Mouse (Mus musculus): Measurements from ENCODE around the gene Pigk.

Gene Pigk

DNA sequence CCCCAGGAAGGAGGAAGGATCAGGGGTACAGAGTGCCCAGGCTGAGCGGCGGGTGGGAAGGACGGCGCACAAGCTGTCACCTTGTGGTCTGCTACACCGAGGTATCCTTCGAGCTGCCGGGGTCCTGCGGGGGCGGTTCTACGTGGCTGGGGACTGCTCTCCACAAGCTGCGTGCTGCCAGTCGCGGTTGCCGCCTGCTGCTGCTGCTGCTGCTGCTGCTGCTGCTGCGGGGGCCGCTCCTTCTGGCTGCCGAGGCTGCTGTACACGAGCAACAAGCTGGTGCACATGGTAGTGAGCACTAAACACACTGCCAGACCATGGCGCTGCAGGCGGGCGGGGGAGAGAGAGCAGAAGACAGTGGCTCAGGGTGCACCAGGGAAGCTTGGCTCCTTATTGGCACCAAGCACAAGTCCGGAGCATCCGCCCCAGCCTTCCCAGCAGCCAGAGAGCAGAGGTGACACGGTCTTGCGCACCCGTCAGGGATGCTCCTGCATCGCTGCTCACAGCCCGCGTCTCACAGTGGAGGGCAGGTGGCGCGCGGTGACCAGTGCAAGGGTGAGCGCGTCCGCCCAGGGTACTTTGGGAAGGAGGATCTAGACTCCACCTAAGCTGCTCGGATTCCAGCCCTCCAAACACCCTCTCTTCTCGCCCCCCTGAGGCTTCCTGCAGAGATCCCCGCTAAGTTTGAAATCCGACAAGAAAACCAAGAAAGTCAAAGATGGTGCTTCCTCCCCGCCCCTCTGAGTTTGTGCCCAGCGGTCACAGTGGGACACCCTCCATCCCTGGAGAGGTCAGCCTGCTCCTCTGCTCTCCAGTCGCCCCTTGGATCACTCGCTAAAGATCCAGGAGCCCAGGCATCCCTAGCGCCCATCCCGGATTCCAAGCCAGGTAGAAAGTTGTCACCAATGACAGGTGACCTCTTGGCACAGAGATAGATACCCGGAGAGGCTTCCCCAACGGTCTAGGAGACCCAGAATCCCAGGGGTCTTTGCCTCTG is 267.4 kb downstream of the Pigk start:
- no peak for DNase-seq (ENCODE audit: low read depth, low spot score)

DNA sequence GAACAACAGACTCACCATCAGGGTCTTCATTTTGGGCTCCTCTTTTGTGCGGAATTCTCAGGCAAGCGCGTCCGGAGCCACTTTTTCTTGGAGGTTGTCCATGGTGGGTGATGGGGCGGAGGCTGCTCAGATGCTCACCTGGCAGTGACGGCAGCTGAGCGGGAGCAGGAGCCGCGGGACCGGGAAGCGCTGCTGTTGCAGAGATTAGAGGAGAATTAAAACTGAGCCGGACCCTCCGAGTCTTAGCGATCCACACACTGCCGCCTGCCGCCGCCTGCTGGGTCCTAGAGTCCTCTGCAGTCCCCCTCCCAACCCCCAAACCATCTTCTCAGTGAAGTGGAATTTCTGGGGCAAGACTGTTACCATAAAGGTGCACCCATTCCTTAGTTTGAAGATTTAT is 268.1 kb downstream of the Pigk start, which contains the start of gene St6galnac5:
St6galnac5 (minus strand) TSS at position 259 of the 400 bp plus-strand sequence.
- DNase-seq (ENCODE audit: low read depth, low spot score) = no peak

DNA sequence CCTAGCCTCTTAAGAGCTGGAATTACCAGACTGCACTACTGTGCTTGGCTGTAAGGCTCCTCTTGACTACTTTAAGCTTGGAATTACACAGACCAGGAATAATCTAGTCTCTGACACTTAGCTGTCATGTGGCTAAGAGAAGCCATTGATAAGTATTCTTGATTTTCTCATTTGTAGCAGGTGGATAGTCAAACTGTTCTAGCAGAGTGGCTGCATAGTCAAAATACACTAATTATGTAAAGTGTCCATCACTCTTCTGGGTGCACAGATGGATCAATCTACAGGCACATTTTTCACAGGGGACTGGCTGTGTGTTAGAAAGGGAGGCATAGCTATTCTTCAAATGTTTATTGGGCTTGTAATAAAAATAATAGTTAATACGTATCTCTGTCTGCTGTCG is 276.9 kb downstream of the Pigk start:
- no peak for DNase-seq (ENCODE audit: low read depth, low spot score)

DNA sequence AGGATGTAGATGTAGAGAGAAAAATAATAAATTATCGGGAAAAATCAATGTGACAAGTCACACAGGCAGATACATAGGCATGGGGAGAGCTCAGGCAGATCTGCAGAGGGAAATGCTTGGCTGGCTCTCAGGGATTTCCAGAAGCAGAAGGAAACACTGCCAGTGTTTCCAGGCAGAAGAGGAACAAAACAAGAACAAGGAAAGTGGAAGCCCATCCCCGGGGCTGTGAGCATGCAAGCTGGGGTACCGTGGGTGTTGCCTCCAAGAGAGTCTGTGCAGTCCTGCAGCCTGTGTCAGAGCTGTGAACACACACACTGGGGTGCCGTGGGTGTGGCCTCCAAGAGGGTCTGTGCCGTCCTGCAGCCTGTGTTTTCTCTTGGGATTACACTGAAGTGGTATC is 279.7 kb downstream of the Pigk start:
- DNase-seq (ENCODE audit: low read depth, low spot score) = no peak

GRCm38 (mm10) chr3:152998106-152998505 is 284.2 kb downstream of the Pigk start:
- no peak for DNase-seq (ENCODE audit: low read depth, low spot score)

DNA sequence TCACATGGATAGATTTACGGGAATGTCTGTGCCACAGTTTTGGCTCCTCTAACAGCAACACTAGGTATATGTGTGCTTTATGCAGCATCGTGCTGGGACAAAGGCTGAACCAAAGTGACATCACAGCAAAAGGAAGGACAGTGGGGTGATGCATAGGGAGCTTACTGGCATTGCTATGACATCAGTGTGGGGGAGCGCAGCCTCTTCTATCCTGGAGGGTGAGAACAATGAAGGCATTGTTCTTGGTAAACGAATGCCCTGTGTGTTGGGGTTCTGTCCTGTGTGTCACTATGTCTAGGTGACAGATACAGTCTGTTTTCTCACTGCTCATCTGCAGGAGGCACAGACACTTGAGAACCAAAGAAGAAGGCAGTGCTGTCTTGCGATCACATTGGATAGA is 285.0 kb downstream of the Pigk start:
- no peak for DNase-seq (ENCODE audit: low read depth, low spot score)

- no peak for DNase-seq (ENCODE audit: low read depth, low spot score)
These were observed 293.0 kb downstream of the Pigk start for GRCm38 (mm10) chr3:153006893-153007292.

DNA sequence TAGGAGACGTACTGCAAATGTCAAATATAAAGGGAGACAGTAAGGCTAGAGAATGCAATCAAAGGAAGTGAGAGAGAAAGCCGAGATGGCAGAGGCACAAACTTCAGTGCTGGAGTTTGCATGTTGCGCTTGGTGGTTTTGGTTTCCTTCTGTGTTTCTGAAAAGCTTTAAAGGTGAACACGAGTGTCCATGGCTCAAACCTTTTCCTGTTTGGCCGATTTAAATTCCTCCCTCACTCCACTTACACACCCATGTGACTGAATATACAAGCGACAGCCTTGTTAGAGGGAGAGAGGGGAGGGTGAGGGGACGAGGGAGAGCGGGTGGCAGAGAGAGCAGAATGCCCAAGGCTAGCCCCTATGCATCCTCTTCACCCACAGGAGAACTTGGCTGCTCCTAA is 302.5 kb downstream of the Pigk start:
- no peak for DNase-seq (ENCODE audit: low read depth, low spot score)

- DNase-seq (ENCODE audit: low read depth, low spot score) = no peak
These were observed 304.2 kb downstream of the Pigk start for GRCm38 (mm10) chr3:153018051-153018450.

DNA sequence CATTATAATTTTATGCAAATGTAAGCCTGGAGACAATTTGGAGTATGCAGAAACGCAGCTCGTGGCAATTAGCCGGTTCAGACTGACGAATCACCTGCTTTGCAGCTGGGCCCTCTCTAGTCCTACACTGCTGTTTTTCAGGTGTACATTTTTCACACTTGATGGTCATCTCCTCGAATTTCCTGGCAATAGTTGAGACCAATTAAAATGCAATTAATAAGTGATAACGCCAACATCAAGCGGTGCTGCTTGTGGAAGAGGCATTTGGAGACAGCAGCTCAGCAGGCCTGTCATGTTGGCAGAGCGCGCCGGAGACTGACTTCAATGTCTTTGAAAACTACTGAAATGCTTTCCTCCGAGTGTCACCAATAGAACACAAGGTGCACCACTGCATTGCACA is 310.1 kb downstream of the Pigk start:
- DNase-seq (ENCODE audit: low read depth, low spot score) = no peak
